Comparison of ENCODE assay signal across 13 mouse cellular contexts in the genomic region with DNA sequence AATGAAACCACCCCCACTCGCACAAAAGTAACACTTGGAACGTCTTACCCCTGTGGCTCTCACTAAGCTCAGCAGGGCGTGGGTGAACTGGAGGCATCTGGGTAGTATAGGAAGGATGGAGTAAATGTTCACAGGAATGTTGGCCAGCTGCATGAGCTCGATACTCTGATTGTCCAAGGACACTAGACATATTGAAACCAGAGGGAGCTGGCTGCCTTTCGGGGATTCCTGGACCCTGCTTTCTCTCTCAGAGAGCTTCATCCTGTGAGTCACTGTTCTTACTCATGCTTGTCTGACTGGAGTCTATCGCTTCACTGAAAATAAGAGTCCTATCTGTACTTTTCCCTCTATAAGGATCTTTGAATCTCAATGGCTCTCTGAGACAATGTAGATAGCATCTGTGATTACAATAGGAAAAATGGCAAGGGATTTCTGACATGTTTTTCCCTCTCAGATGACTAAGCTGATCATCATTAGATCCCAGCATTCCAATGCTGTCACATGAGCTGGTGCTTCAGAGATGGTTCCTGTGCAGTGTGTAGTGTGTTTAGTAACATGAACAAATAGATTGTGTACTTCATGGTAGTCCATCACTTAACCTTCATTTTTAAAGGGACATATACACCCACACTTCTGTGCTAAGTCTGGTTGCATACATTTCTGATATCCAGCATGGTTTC.
DNase-seq lines count a peak whose midpoint lies in the region; ATAC-seq and TF ChIP-seq lines count a peak whose summit lies in the region.
"Had no signal": no experiment of that assay in that cellular context is flagged by ENCODE, and none has a peak within 500 bp of the region (broad histone marks: within the 10 kb centered on the region; RNA-seq: fewer than 3 reads in every experiment).

No protein-coding gene starts in this region.

- H3K27ac ChIP-seq in intestine, postnatal 0 days (ENCODE audit: low read depth, low read length), result no peak overlapping the region
- H3K27ac ChIP-seq: intestine, embryonic 15.5 days; liver, embryonic 15.5 days had no signal

- H3K4me3 ChIP-seq in intestine, postnatal 0 days (ENCODE audit: low read depth, low read length), result no peak overlapping the region
- H3K4me3 ChIP-seq: hindbrain, embryonic 10.5 days; intestine, embryonic 15.5 days; liver, embryonic 15.5 days had no signal

- H3K4me1 ChIP-seq in intestine, postnatal 0 days (replicated peaks; ENCODE audit: control insufficient read depth, insufficient read depth, low read length), result no peaks in the 10 kb centered on the region
- H3K4me1 ChIP-seq: intestine, embryonic 15.5 days; liver, embryonic 15.5 days had no signal

- no peaks in the 10 kb centered on the region for H3K9me3 ChIP-seq in intestine, postnatal 0 days (ENCODE audit: control insufficient read depth)
- H3K9me3 ChIP-seq: hindbrain, embryonic 10.5 days; intestine, embryonic 15.5 days; liver, embryonic 15.5 days had no signal

- H3K36me3 ChIP-seq in intestine, postnatal 0 days (ENCODE audit: control insufficient read depth, insufficient read depth), result no peaks in the 10 kb centered on the region
- H3K36me3 ChIP-seq: hindbrain, embryonic 10.5 days; intestine, embryonic 15.5 days; liver, embryonic 15.5 days had no signal

- H3K27me3 ChIP-seq in intestine, postnatal 0 days (replicated peaks; ENCODE audit: control insufficient read depth, insufficient read depth, low read length), result no peaks in the 10 kb centered on the region
- H3K27me3 ChIP-seq: intestine, embryonic 15.5 days; liver, embryonic 15.5 days had no signal

- H3K4me2 ChIP-seq in intestine, postnatal 0 days (replicated peaks; ENCODE audit: low read depth), result no peak overlapping the region
- H3K4me2 ChIP-seq: intestine, embryonic 15.5 days; liver, embryonic 15.5 days had no signal

- 80% methylated on average over 6 of the region's 6 CpGs for WGBS in intestine, postnatal 0 days

- no peak overlapping the region for H3K9ac ChIP-seq in intestine, postnatal 0 days (ENCODE audit: low read depth, low read length)
- H3K9ac ChIP-seq: intestine, embryonic 15.5 days; liver, embryonic 15.5 days had no signal

- no peak for ATAC-seq in intestine, postnatal 0 days
- ATAC-seq: intestine, embryonic 15.5 days had no signal

- peak; percentile 4 for DNase-seq in adrenal gland, postnatal 14 days
- DNase-seq in adrenal gland, postnatal 10 days, result no peak
- DNase-seq in layer of hippocampus, adult 9-11 months, result peak; percentile 12
- no peak for DNase-seq in layer of hippocampus, postnatal 14 days (ENCODE audit: low spot score in 2 of 2)
- DNase-seq in right cerebral cortex, adult 2 months (ENCODE audit: low spot score in 2 of 2), result peak; percentile 21 to 32
- no peak for DNase-seq in right cerebral cortex, postnatal 10 days (ENCODE audit: low spot score in 2 of 2)
- DNase-seq in right cerebral cortex, postnatal 36 days (ENCODE audit: low spot score in 2 of 2), result peak; percentile 7 to 14
- DNase-seq: cerebellum, adult 2 months; thymus, adult 2 months had no signal

- no peak for TF ChIP-seq CTCF in intestine, postnatal 0 days (IDR thresholded peaks at IDR 0.05; ENCODE audit: low read depth)

Comparison
In these comparisons a context has a peak if more than half of its experiments do, and no peak if none do; other contexts are left out.
1. DNase-seq: peak in adrenal gland, postnatal 14 days (single experiment), layer of hippocampus, adult 9-11 months (single experiment), right cerebral cortex, adult 2 months (2 of 2) and right cerebral cortex, postnatal 36 days (2 of 2); none in adrenal gland, postnatal 10 days (single experiment), layer of hippocampus, postnatal 14 days (0 of 2) and right cerebral cortex, postnatal 10 days (0 of 2).